Mouse (Mus musculus): ENCODE results near the gene Ccdc32. TPM values are rescaled to one million over a fixed set of nuclear protein-coding genes. Genes with fewer than 3 reads are reported as not detected.

The Ccdc32 gene
- polyA plus RNA-seq, 1 experiment from 2014 or later: 44.6 TPM

DNA sequence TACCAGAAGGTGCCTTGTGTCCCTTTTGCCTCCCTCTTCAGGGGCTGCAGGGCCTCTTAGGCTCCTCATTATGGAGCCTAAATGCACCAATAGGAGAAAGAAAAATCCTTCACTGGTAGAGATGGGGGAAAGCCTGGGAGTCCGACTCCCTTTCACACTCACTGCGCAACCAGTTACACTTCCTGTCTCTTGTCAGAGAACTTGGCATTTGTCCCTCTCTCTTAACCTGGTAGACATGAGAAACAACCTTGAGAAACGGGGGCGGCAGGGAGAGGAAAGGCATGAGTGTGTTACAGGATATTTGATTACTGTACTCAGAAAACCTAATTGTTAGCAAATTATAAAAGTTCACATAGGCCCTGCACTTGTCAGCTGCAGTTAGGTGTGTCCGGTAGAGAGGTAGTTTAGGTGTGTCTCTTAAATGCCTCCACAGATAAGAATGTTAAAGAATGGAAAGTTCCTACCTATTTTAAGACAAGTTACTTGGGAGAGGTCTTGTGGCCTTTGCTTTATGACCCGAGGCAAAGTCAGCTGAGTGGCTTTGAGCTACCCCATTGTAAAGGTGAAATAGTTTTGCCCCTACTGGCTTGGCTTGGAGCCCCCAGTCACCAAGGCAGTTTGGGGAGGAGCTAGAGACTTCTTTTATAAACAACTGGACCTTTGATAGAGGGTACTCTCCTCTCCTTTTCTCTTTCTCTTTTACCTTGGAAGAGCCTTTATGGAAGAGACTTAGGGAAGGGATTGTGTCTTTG, 30.9 kb downstream of the Ccdc32 start:
- Histone ChIP-seq H3K9me3 (replicated peaks; ENCODE audit: control insufficient read depth, low read length, poor library complexity, severe bottlenecking) (no peaks in the 10 kb centered on the region), H3K9ac (ENCODE audit: low read depth, low read length) (no peak overlapping the region), H3K36me3 (ENCODE audit: control insufficient read depth, insufficient read depth, low read length) (no peaks in the 10 kb centered on the region), H3K27me3 (ENCODE audit: control insufficient read depth, insufficient read depth, low read depth, low read length) (no peaks in the 10 kb centered on the region), H3K27ac (ENCODE audit: low read length) (no peak overlapping the region), H3K4me1 (ENCODE audit: control insufficient read depth, insufficient read depth, low read length) (peaks cover 11% of the 10 kb centered on the region), H3K4me2 (ENCODE audit: low read length) (no peak overlapping the region), H3K4me3 (ENCODE audit: low read depth, low read length) (no peak overlapping the region)
- no peak for ATAC-seq
- WGBS: 79% methylated on average over 6 of the region's 6 CpGs

DNA sequence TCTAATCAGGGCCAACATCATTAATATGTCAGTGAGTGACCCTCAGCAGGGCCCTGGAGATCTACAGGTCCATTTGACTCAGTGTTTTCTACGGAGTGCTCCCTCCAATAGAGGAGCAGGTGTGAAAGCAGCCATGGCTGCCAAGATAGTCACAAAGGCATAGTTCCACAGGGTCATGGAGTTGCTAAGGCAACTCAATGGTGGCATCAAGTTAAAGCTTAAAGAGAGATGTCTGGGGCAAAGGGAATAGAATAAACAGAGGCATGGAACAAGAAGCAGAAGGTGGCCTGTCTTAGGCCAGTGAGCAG, 32.4 kb downstream of the Ccdc32 start:
- Histone ChIP-seq H3K4me2 (ENCODE audit: low read length) (no peak overlapping the region), H3K36me3 (ENCODE audit: control insufficient read depth, insufficient read depth, low read length) (no peaks in the 10 kb centered on the region), H3K4me3 (ENCODE audit: low read depth, low read length) (no peak overlapping the region), H3K27me3 (ENCODE audit: control insufficient read depth, insufficient read depth, low read depth, low read length) (no peaks in the 10 kb centered on the region), H3K4me1 (ENCODE audit: control insufficient read depth, insufficient read depth, low read length) (peaks cover 11% of the 10 kb centered on the region), H3K9ac (ENCODE audit: low read depth, low read length) (no peak overlapping the region), H3K9me3 (replicated peaks; ENCODE audit: control insufficient read depth, low read length, poor library complexity, severe bottlenecking) (no peaks in the 10 kb centered on the region), H3K27ac (ENCODE audit: low read length) (no peak overlapping the region)
- WGBS: 19% methylated on average over 1 of the region's 1 CpGs
- peak; percentile 55 for ATAC-seq

DNA sequence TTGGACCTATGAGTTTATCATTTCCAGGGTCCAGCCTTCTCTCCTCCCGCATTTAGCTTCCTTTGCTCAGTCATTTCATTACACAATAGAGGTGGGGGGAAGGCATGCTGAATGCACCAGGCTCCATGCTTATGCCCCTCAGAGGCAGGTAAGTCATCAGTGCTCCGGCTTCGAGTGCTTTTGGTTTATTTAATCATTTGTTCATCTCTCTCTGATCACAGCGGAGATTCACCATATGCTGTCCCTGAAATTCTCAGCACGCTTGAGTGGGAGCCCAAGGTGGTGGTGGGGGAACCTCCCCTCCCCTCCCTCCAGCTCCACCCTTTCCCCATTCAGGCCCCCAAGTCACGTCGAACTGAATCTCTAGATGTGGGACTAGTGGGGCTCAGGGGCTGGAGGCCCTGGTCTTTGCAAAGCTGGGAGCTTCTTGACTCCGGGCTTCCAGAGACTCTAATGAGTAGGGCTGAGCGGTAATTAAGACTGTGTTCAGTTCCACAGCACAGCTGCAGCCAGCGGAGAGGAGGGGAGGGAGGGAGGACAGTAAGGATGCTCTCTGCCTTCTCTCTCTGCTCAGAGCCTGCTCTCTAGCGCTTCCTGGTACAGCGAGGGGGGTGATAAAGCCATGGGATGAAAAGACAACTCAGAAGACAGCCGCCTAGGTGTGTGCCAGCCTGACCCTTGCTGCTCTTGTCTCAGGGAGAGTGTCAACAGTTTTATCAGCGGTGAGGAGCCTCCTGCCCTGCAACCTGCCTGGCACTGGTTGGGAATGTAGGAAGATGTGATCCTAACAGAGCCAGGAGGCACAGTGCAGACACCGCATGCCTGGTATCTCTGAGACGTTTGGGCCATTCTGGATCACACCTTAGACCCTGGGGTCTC, 33.0 kb downstream of the Ccdc32 start:
- Histone ChIP-seq H3K27ac (ENCODE audit: low read length) (no peak overlapping the region; the same call in 1 of the 2 replicates), H3K9ac (ENCODE audit: low read depth, low read length) (peak overlapping the region; percentile 38; the same call in 1 of the 2 replicates)
- ATAC-seq: peak; percentile 86

DNA sequence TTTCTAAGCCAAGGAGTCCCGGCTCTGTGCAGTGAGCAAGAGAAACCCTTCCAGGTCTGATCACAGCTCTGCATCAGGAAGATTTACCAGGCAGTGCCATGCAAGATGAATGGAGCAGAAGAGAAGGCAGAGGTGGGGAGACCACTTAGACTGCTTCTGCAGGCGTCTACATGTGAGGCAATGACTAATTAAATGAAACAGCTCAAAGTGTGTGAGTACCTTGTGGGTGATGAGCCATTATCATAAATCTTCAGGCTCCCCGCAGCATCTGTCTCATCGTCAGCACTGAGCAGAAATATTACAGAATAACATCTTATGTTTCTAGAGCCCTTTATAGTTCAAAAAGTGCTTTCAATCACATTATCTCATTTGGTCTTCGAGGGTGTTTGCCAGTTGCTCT, 33.7 kb downstream of the Ccdc32 start:
- H3K4me2 ChIP-seq (ENCODE audit: low read length): no peak overlapping the region
- no peak overlapping the region; the same call in 1 of the 2 replicates for H3K27ac ChIP-seq (ENCODE audit: low read length)
- 0 out of 2 replicates have a peak, but pooled peaks cover under 1% of the 10 kb centered on the region for H3K9me3 ChIP-seq (replicated peaks; ENCODE audit: control insufficient read depth, low read length, poor library complexity, severe bottlenecking)
- no peaks in the 10 kb centered on the region for H3K36me3 ChIP-seq (ENCODE audit: control insufficient read depth, insufficient read depth, low read length)
- H3K4me3 ChIP-seq (ENCODE audit: low read depth, low read length): no peak overlapping the region
- H3K9ac ChIP-seq (ENCODE audit: low read depth, low read length): no peak overlapping the region
- WGBS: 48% methylated on average over 5 of the region's 5 CpGs
- peaks cover 11% of the 10 kb centered on the region for H3K4me1 ChIP-seq (ENCODE audit: control insufficient read depth, insufficient read depth, low read length)
- ATAC-seq: peak; percentile 29; the same call in 1 of the 2 replicates
- H3K27me3 ChIP-seq (ENCODE audit: control insufficient read depth, insufficient read depth, low read depth, low read length): no peaks in the 10 kb centered on the region

More for the DNA sequence above, 33.0 kb downstream of the Ccdc32 start:
- H3K27me3 ChIP-seq (ENCODE audit: control insufficient read depth, insufficient read depth, low read depth, low read length): no peaks in the 10 kb centered on the region
- WGBS: 32% methylated on average over 16 of the region's 16 CpGs
- H3K4me1 ChIP-seq (ENCODE audit: control insufficient read depth, insufficient read depth, low read length): peaks cover 11% of the 10 kb centered on the region
- H3K36me3 ChIP-seq (ENCODE audit: control insufficient read depth, insufficient read depth, low read length): no peaks in the 10 kb centered on the region
- no peaks in the 10 kb centered on the region for H3K9me3 ChIP-seq (replicated peaks; ENCODE audit: control insufficient read depth, low read length, poor library complexity, severe bottlenecking)
- no peak overlapping the region for H3K4me2 ChIP-seq (ENCODE audit: low read length)
- H3K4me3 ChIP-seq (ENCODE audit: low read depth, low read length): no peak overlapping the region

DNA sequence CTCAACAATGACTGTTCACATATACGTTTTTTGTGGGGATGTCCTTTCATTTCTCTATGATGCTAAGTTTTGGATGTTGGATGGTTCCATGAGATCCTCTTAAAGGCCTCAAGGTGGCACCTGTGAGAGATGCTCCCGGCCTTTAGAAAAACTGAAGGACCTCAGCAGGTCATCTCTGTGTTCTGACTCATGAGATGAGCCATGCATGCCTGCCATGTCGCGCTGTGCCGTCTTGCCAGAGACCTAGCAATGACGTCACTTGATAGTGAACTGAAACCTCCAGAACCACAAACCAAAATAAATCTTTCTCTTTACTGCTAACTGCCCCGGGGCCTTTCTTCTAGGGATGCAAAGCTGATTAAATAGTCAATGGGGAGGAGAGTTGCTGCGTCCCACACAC, 45.4 kb downstream of the Ccdc32 start:
- no peak overlapping the region for H3K4me2 ChIP-seq (ENCODE audit: low read length)
- 80% methylated on average over 8 of the region's 8 CpGs for WGBS
- H3K4me3 ChIP-seq (ENCODE audit: low read depth, low read length): no peak overlapping the region

DNA sequence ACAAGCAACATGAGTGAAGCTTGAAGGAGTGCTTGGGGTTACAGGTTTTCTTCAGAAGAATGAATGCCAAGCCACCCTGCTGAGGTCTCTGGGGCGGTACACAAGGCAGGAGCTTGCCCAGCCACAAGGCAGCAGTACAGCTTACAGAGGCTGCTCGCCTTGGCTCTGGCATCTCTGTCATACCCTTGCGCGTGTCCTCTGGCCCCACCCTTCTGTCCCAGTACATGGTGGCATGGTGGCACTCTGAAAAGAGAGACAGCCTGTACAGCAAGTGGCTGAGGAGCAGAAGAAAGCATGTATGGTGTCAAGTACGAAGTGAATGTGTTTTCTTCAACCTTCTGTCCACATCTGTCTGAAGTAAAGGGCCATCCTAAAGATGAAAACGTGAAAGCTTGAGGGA, 48.4 kb downstream of the Ccdc32 start:
- Histone ChIP-seq H3K9ac (ENCODE audit: low read depth, low read length) (no peak overlapping the region), H3K27ac (ENCODE audit: low read length) (no peak overlapping the region), H3K4me3 (ENCODE audit: low read depth, low read length) (no peak overlapping the region), H3K4me2 (ENCODE audit: low read length) (no peak overlapping the region), H3K27me3 (ENCODE audit: control insufficient read depth, insufficient read depth, low read depth, low read length) (peaks cover 4% of the 10 kb centered on the region), H3K4me1 (ENCODE audit: control insufficient read depth, insufficient read depth, low read length) (no peaks in the 10 kb centered on the region; the same call in 1 of the 2 replicates), H3K36me3 (ENCODE audit: control insufficient read depth, insufficient read depth, low read length) (no peaks in the 10 kb centered on the region), H3K9me3 (replicated peaks; ENCODE audit: control insufficient read depth, low read length, poor library complexity, severe bottlenecking) (no peaks in the 10 kb centered on the region)
- ATAC-seq: no peak
- WGBS: 69% methylated on average over 6 of the region's 6 CpGs

More for the DNA sequence above, 45.4 kb downstream of the Ccdc32 start:
- no peaks in the 10 kb centered on the region for H3K9me3 ChIP-seq (replicated peaks; ENCODE audit: control insufficient read depth, low read length, poor library complexity, severe bottlenecking)
- no peak for ATAC-seq
- no peak overlapping the region for H3K27ac ChIP-seq (ENCODE audit: low read length)
- H3K4me1 ChIP-seq (ENCODE audit: control insufficient read depth, insufficient read depth, low read length): no peaks in the 10 kb centered on the region
- no peaks in the 10 kb centered on the region for H3K36me3 ChIP-seq (ENCODE audit: control insufficient read depth, insufficient read depth, low read length)
- H3K27me3 ChIP-seq (ENCODE audit: control insufficient read depth, insufficient read depth, low read depth, low read length): no peaks in the 10 kb centered on the region
- H3K9ac ChIP-seq (ENCODE audit: low read depth, low read length): no peak overlapping the region

DNA sequence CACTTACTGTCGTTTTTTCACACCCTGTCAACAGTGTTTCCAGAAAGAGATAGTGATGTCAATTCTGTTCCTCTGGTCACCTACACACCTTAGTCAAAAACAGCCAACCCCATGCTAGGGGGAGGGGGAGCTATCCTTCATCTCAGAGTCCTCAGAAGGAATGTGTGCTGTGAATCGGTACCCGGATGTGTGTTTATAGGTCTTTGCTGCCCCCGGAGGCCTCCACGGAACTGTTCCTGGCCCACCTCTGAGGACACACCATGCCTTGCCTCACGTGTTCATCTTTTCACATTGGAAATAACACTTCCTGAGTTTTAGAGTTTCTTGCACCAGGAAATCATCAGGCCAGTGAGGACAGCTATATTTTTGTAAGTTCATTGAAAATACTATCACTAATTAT, 51.1 kb downstream of the Ccdc32 start:
- H3K9ac ChIP-seq (ENCODE audit: low read depth, low read length): no peak overlapping the region
- H3K4me3 ChIP-seq (ENCODE audit: low read depth, low read length): no peak overlapping the region
- no peaks in the 10 kb centered on the region for H3K9me3 ChIP-seq (replicated peaks; ENCODE audit: control insufficient read depth, low read length, poor library complexity, severe bottlenecking)
- ATAC-seq: no peak
- H3K27ac ChIP-seq (ENCODE audit: low read length): no peak overlapping the region
- 23% methylated on average over 6 of the region's 6 CpGs for WGBS
- H3K4me1 ChIP-seq (ENCODE audit: control insufficient read depth, insufficient read depth, low read length): peaks cover 6% of the 10 kb centered on the region
- H3K4me2 ChIP-seq (ENCODE audit: low read length): no peak overlapping the region
- H3K27me3 ChIP-seq (ENCODE audit: control insufficient read depth, insufficient read depth, low read depth, low read length): peaks cover 24% of the 10 kb centered on the region
- no peaks in the 10 kb centered on the region for H3K36me3 ChIP-seq (ENCODE audit: control insufficient read depth, insufficient read depth, low read length)

DNA sequence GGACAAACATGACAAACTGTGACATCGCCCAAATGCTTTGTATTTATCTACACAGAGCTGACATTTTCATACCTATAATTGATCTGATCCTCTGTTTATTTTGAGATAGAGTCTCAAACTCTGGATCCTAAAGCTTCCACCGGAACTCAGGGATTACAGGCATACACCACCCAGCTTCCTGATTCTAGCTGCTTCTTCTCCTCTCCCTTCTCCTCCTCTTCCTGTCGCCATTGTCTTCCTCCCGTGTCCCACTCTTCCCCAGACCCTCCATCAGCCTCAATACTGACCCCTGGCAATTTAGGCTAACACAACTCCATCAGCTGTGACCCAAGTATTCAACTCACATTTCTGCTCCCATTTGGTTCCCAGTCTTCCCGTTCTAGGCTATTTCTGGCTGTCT, 52.3 kb downstream of the Ccdc32 start:
- peak overlapping the region; percentile 66 for H3K4me3 ChIP-seq (ENCODE audit: low read depth, low read length)
- WGBS: 16% methylated on average over 5 of the region's 5 CpGs
- H3K36me3 ChIP-seq (ENCODE audit: control insufficient read depth, insufficient read depth, low read length): no peaks in the 10 kb centered on the region
- peak overlapping the region; percentile 91 for H3K4me2 ChIP-seq (ENCODE audit: low read length)
- no peaks in the 10 kb centered on the region for H3K9me3 ChIP-seq (replicated peaks; ENCODE audit: control insufficient read depth, low read length, poor library complexity, severe bottlenecking)
- peak overlapping the region; percentile 34; the same call in 1 of the 2 replicates for H3K27ac ChIP-seq (ENCODE audit: low read length)
- H3K9ac ChIP-seq (ENCODE audit: low read depth, low read length): peak overlapping the region; percentile 79
- peaks cover 6% of the 10 kb centered on the region for H3K4me1 ChIP-seq (ENCODE audit: control insufficient read depth, insufficient read depth, low read length)
- H3K27me3 ChIP-seq (ENCODE audit: control insufficient read depth, insufficient read depth, low read depth, low read length): peaks cover 24% of the 10 kb centered on the region
- no peak for ATAC-seq

All from midbrain, embryonic 16.5 days (tissue).